Mouse (Mus musculus) CH12.LX (cell line): ENCODE data around the gene Agps. TPM values are rescaled to one million over a fixed set of nuclear protein-coding genes. Genes with fewer than 3 reads are reported as not detected.

ENCODE experiments used
- DNase-seq: peaks from one replicate; pipeline ENCODE4 v3.0.0-alpha.2; 2013; ENCODE audit errors: extremely low read depth
- H3K27ac ChIP-seq: 2 replicates; pipeline ENCODE4 v1.5.1; 2012; ENCODE audit warnings: low read depth, mild to moderate bottlenecking, control low read depth, moderate library complexity; ENCODE audit not compliant: insufficient read depth
- H3K27me3 ChIP-seq: replicated peaks from 2 replicates; pipeline ENCODE3; 2012; ENCODE audit warnings: inconsistent platforms
- H3K36me3 ChIP-seq, 2 experiments: replicated peaks in 1 of 2; 2 replicates each; pipeline versions ENCODE3 to v1.6.1; 2012; ENCODE audit warnings: inconsistent platforms in 1 of 2, low read length in 1 of 2, mild to moderate bottlenecking in 1 of 2, mixed read lengths in 1 of 2, moderate library complexity in 1 of 2; ENCODE audit not compliant: control insufficient read depth in 1 of 2, insufficient read depth in 1 of 2
- H3K4me1 ChIP-seq, 2 experiments: 2 replicates each; pipeline ENCODE4 v1.6.1; 2012; ENCODE audit warnings: inconsistent platforms in 1 of 2, moderate library complexity in 1 of 2; ENCODE audit not compliant: insufficient read depth in 2 of 2, control insufficient read depth in 1 of 2
- H3K4me2 ChIP-seq: 2 replicates; pipeline ENCODE4 v1.6.1; 2012; ENCODE audit warnings: low read depth, mild to moderate bottlenecking, control low read depth; ENCODE audit not compliant: poor library complexity, insufficient read depth, severe bottlenecking
- H3K4me3 ChIP-seq, 3 experiments: fragments of 150-350 bp in 1 of 3; sonication (generic) in 1 of 3; replicated peaks in 1 of 3; 2 replicates each; pipeline versions ENCODE3 to v1.5.1; 2011 to 2012; ENCODE audit warnings: low read depth in 2 of 3, low read length in 2 of 3, mild to moderate bottlenecking in 2 of 3, moderate library complexity in 2 of 3, control low read depth in 1 of 3, improper control_type of control experiment in 1 of 3, inconsistent platforms in 1 of 3, mixed read lengths in 1 of 3; ENCODE audit not compliant: poor library complexity in 1 of 3
- H3K79me2 ChIP-seq: replicated peaks from 2 replicates; pipeline ENCODE4 v1.6.1; 2012; ENCODE audit warnings: mild to moderate bottlenecking, moderate library complexity; ENCODE audit not compliant: control insufficient read depth, poor library complexity, insufficient read depth, severe bottlenecking; ENCODE audit errors: extremely low read depth
- H3K9ac ChIP-seq: 2 replicates; pipeline ENCODE4 v1.6.1; 2012; ENCODE audit warnings: low read depth, mild to moderate bottlenecking, control low read depth, moderate library complexity; ENCODE audit not compliant: insufficient read depth
- H3K9me3 ChIP-seq: replicated peaks from 2 replicates; pipeline ENCODE3; 2012; ENCODE audit warnings: low read length, inconsistent platforms, mixed read lengths
- BHLHE40 ChIP-seq: IDR thresholded peaks from 2 replicates; pipeline ENCODE4 v1.6.1; 2011; ENCODE audit warnings: mild to moderate bottlenecking, low read depth, low read length, improper control_type of control experiment
- CHD2 ChIP-seq: IDR thresholded peaks from 2 replicates; pipeline ENCODE4 v1.6.1; 2011; ENCODE audit warnings: low read length, improper control_type of control experiment
- ETS1 ChIP-seq: conservative IDR thresholded peaks from 2 replicates; pipeline ENCODE4 v1.6.1; 2012; ENCODE audit warnings: low read depth, mild to moderate bottlenecking, inconsistent platforms, low read length, improper control_type of control experiment, moderate library complexity
- GABPA ChIP-seq: IDR thresholded peaks from 2 replicates; pipeline ENCODE4 v1.6.1; 2012; ENCODE audit warnings: low read depth, low read length, improper control_type of control experiment, inconsistent platforms; ENCODE audit not compliant: insufficient replicate concordance
- JUN ChIP-seq: IDR thresholded peaks from 2 replicates; pipeline ENCODE4 v1.6.1; 2011; ENCODE audit warnings: low read depth, mild to moderate bottlenecking, low read length, improper control_type of control experiment, moderate library complexity; ENCODE audit not compliant: insufficient read depth
- JUND ChIP-seq: conservative IDR thresholded peaks from 2 replicates; pipeline ENCODE4 v1.6.1; 2011; ENCODE audit warnings: low read depth, low read length, improper control_type of control experiment
- MAFK ChIP-seq: IDR thresholded peaks from 2 replicates; pipeline ENCODE4 v1.6.1; 2011; ENCODE audit warnings: low read length, improper control_type of control experiment; ENCODE audit not compliant: insufficient replicate concordance
- MEF2A ChIP-seq: IDR thresholded peaks from 2 replicates; pipeline ENCODE4 v1.6.1; 2014; ENCODE audit warnings: low read depth, mild to moderate bottlenecking, inconsistent platforms, low read length, improper control_type of control experiment, borderline replicate concordance
- MYC ChIP-seq: IDR thresholded peaks from 2 replicates; pipeline ENCODE4 v1.6.1; 2011; ENCODE audit warnings: low read depth, mild to moderate bottlenecking, improper control_type of control experiment, low read length
- PAX5 ChIP-seq: IDR thresholded peaks from 2 replicates; pipeline ENCODE4 v1.6.1; 2012; ENCODE audit warnings: low read length, inconsistent platforms, mixed read lengths
- POLR2A ChIP-seq: IDR thresholded peaks from 2 replicates; pipeline ENCODE4 v1.6.1; 2011; ENCODE audit warnings: low read depth, mild to moderate bottlenecking, improper control_type of control experiment, low read length
- RAD21 ChIP-seq: IDR thresholded peaks from 2 replicates; pipeline ENCODE4 v1.6.1; 2011; ENCODE audit warnings: low read depth, mild to moderate bottlenecking, low read length, improper control_type of control experiment, moderate library complexity
- TCF12 ChIP-seq: IDR thresholded peaks from 2 replicates; pipeline ENCODE4 v1.6.1; 2014; ENCODE audit warnings: low read depth, mild to moderate bottlenecking, inconsistent platforms, low read length, improper control_type of control experiment
- USF1 ChIP-seq: IDR thresholded peaks from 2 replicates; pipeline ENCODE4 v1.6.1; 2014; ENCODE audit warnings: low read depth, mild to moderate bottlenecking, inconsistent platforms, low read length, improper control_type of control experiment
- USF2 ChIP-seq: conservative IDR thresholded peaks from 2 replicates; pipeline ENCODE4 v1.6.1; 2011; ENCODE audit warnings: low read depth, low read length, improper control_type of control experiment
- ZC3H11A ChIP-seq: IDR thresholded peaks from 2 replicates; pipeline ENCODE4 v1.6.1; 2012; ENCODE audit warnings: low read depth, mild to moderate bottlenecking, inconsistent platforms, low read length, improper control_type of control experiment
- ZKSCAN1 ChIP-seq: IDR thresholded peaks from 2 replicates; pipeline ENCODE4 v1.6.1; 2012; ENCODE audit warnings: low read depth, inconsistent platforms, low read length, improper control_type of control experiment, borderline replicate concordance
- dilution Hi-C: fragments of 300-500 bp; cut with MboI; formaldehyde crosslinking; loops from 2 replicates; pipeline ENCODE4 v1.14.3; 2020; ENCODE audit warnings: low sequenced_read_pairs; ENCODE audit not compliant: extremely low pct_unique_long_range_greater_than_20kb, extremely low pct_ligation_motif_present
- in situ Hi-C: fragments of 300-500 bp; cut with MboI; formaldehyde crosslinking; loops from 3 replicates; pipeline ENCODE4 v1.14.3; 2019; ENCODE audit warnings: low sequenced_read_pairs, low pct_ligation_motif_present, low pct_unique_long_range_greater_than_20kb, mixed read lengths
- polyA plus RNA-seq: library from polyadenylated mRNA; unstranded; fragments of >175 nt; gene quantifications from 2 replicates; pipeline ENCODE4 v1.2.1, GENCODE M21; 2012; ENCODE audit warnings: low read depth; ENCODE audit not compliant: insufficient read length
- total RNA-seq, 2 experiments: library from RNA; depleted of rRNA; stranded (reverse); fragments of 300-350 nt in 1 of 2; fragments of >200 nt in 1 of 2; gene quantifications; 2 replicates each; pipeline ENCODE4 v1.2.3; 2012 to 2014

Gene Agps
- total and polyA plus RNA-seq, 3 experiments: 38.6 to 67.7 (median 49.3) TPM

DNA sequence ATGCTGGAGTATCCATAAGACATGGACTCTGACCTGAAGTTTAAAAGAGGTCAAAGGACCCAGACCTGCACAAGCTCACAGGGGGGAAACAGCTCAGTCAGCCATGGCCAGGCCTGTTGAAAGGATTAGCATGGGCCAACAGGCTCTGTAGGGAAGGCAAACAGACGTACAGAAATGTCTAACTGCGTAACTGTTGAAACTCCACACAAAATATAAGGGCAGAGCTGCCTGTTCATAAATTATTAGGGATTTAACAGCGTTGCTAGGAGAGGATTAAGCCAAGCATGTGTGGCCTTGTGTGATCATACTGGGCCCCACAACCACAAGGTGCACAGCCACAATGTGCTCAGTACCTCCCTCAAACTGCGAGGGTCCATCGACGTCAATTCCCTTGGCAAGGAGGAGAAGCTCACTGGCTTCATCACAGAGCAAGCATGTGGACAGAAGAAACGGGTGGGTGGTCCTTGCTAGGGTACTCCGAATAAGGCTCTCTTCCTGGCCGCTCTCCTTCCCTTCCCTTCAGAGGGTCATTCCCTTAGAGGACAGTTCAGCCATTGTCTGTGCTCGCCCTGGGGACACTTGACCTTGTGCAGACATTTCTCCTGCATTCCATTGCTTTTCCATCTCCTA is 131.3 kb downstream of the Agps start:
- no peaks in the 10 kb centered on the region for H3K27me3 ChIP-seq
- dilution Hi-C loops (no loop called here), in situ Hi-C loops (loop anchor here (10.0 kb wide), 1 partner anchor 179 kb away; no protein-coding TSS in a partner anchor)
- TF ChIP-seq MEF2A (no peak), CHD2 (no peak), ZC3H11A (no peak), USF1 (no peak), MAFK (no peak), JUND (no peak), TCF12 (no peak), POLR2A (no peak), RAD21 (no peak), PAX5 (no peak), JUN (no peak), ETS1 (no peak), MYC (no peak), GABPA (no peak), ZKSCAN1 (no peak)
- H3K4me2 ChIP-seq: no peak overlapping the region
- no peak overlapping the region for H3K9ac ChIP-seq
- H3K79me2 ChIP-seq: no peaks in the 10 kb centered on the region
- peaks cover 0 to 12% of the 10 kb centered on the region in 2 experiments; a peak in 2 of 4 replicates for H3K4me1 ChIP-seq
- H3K4me3 ChIP-seq: no peak overlapping the region
- H3K9me3 ChIP-seq: no peaks in the 10 kb centered on the region
- DNase-seq: no peak
- H3K36me3 ChIP-seq: no peaks in the 10 kb centered on the region
- H3K27ac ChIP-seq: no peak overlapping the region

DNA sequence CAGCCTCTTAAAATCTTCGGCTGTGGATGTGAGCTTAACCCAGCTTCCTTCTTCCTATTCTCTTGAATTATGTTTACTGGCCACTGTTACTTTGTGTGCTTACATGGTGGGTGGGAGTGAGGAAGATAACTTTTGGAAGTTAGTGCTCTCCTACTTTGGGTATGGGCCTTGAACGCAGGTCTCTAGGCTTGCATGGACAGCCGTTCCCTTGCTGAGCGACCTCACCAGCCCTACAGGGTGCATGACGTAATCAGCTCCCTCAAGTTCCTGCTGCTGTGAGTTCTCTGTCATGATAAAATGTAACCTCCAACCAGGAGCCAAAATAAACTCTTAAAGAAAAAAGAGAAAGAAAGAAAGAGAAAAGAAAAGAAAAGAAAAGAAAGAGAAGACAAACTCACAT is 132.1 kb downstream of the Agps start:
- Histone ChIP-seq H3K27ac (no peak overlapping the region), H3K79me2 (no peaks in the 10 kb centered on the region), H3K36me3 (no peaks in the 10 kb centered on the region), H3K9me3 (no peaks in the 10 kb centered on the region), H3K27me3 (no peaks in the 10 kb centered on the region), H3K4me3 (peak overlapping the region in 2 of 3 experiments; percentile 30 to 40), H3K4me1 (peaks cover 0 to 12% of the 10 kb centered on the region in 2 experiments; a peak in 2 of 4 replicates), H3K9ac (no peak overlapping the region; the same call in 1 of the 2 replicates), H3K4me2 (peak overlapping the region; percentile 87)
- in situ Hi-C loops (loop anchor here (10.0 kb wide), 1 partner anchor 179 kb away; no protein-coding TSS in a partner anchor), dilution Hi-C loops (no loop called here)
- TF ChIP-seq MYC (no peak), USF2 (no peak), JUN (0 out of 2 replicates have a peak, but pooled peaks have one; percentile 8), BHLHE40 (no peak)
- no peak for DNase-seq
